Mouse (Mus musculus): Measurements from ENCODE around the gene Cdk5rap3. TPM values are rescaled to one million over a fixed set of nuclear protein-coding genes. Genes with fewer than 3 reads are reported as not detected.

Gene Cdk5rap3
- polyA plus RNA-seq, 1 experiment = 47.5 TPM

DNA sequence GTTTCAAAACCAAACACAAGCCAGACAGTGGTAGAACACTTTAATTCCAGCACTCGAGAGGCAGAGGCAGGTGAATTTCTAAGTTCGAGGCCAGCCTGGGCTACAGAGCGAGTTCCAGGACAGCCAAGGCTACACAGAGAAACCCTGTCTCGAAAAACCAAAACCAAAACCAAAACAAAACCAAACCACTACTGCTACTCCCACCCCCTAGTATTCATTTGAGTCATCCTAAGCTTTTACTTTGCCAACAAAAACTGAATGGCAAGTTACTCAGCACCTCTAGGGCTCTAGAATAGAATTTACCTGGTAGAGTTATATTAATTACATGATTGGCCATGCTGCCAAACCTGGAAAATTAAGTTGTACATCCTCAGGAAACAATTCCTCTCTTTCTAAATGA is 56.7 kb downstream of the Cdk5rap3 start:
- no peak for DNase-seq (ENCODE audit: low spot score)

DNA sequence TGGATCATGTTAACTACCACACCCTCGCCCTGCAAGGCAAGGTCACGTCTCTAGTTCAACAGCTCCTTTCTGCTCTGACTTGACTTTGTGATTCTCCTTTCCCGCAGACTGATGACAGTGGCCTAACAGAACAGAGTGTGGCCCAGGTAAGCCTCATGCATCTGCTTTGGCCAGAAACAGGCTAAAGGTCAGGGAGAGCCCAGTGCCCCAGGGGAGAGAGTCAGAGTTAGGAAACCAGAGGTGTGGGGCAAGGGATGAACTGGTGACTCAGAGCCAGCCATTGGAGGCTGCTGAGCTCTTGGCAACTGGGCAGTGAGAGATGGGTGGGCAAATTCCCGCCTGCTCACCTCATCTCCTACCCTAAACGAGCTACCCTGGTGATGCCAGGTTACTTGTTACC is 58.9 kb downstream of the Cdk5rap3 start:
- no peak for DNase-seq (ENCODE audit: low spot score)

Other genes with a start within 250 kb of the Cdk5rap3 start
- gene Snx11, start 138.9 kb downstream of the Cdk5rap3 start, polyA plus RNA-seq (2012; rRNA removed) = 26.0 and 30.0 TPM in 2 replicates
- 43.6 and 46.4 TPM in 2 replicates for gene Cbx1, start 127.4 kb downstream of the Cdk5rap3 start, polyA plus RNA-seq (2012; rRNA removed)
- 120 and 137 TPM in 2 replicates for gene Nfe2l1, start 86.5 kb downstream of the Cdk5rap3 start, polyA plus RNA-seq (2012; rRNA removed)
- 111 and 117 TPM in 2 replicates for gene Copz2, start 66.6 kb downstream of the Cdk5rap3 start, polyA plus RNA-seq (2012; rRNA removed)
- 7.6 and 8.9 TPM in 2 replicates for gene Prr15l, start 11.6 kb upstream of the Cdk5rap3 start, polyA plus RNA-seq (2012; rRNA removed)
- gene Pnpo, start 27.5 kb upstream of the Cdk5rap3 start, polyA plus RNA-seq (2012; rRNA removed) = 22.4 and 25.5 TPM in 2 replicates
- 7.7 and 13.9 TPM in 2 replicates for gene Sp2, start 66.5 kb upstream of the Cdk5rap3 start, polyA plus RNA-seq (2012; rRNA removed)
- gene Sp6, start 96.9 kb upstream of the Cdk5rap3 start, polyA plus RNA-seq (2012; rRNA removed) = 6.7 and 7.6 TPM in 2 replicates
- 10.3 and 12.5 TPM in 2 replicates for gene Scrn2, start 113.4 kb upstream of the Cdk5rap3 start, polyA plus RNA-seq (2012; rRNA removed)
- gene Lrrc46, start 124.9 kb upstream of the Cdk5rap3 start, polyA plus RNA-seq (2012; rRNA removed) = 0.21 and 0.52 TPM in 2 replicates
- 60.0 and 63.9 TPM in 2 replicates for gene Mrpl10, start 125.1 kb upstream of the Cdk5rap3 start, polyA plus RNA-seq (2012; rRNA removed)
- 10.8 and 11.7 TPM in 2 replicates for gene Osbpl7, start 134.1 kb upstream of the Cdk5rap3 start, polyA plus RNA-seq (2012; rRNA removed)
- gene Tbx21, start 198.8 kb upstream of the Cdk5rap3 start, polyA plus RNA-seq (2012; rRNA removed) = 1.1 and 1.4 TPM in 2 replicates
- 21.3 and 31.5 TPM in 2 replicates for gene Tbkbp1, start 235.0 kb upstream of the Cdk5rap3 start, polyA plus RNA-seq (2012; rRNA removed)

All from urinary bladder, adult 2 months (tissue).